Mouse (Mus musculus) CD4-positive, CD25-positive, alpha-beta regulatory T cell, adult 4 months (primary cell): ENCODE measurements around the gene Eef2k. TPM values are rescaled to one million over a fixed set of nuclear protein-coding genes. Genes with fewer than 3 reads are reported as not detected.
A peak's percentile ranks its signal among the peaks of the same experiment; 100 is the strongest.

Experiments
- ATAC-seq: one replicate; pipeline ENCODE4 v1.8.0; 2017
- polyA plus RNA-seq, 2 experiments: library from polyadenylated mRNA; unstranded; fragments of 100-300 nt; shearing (Covaris generic); gene quantifications; one replicate each; pipeline ENCODE4 v1.2.1; 2017

The Eef2k gene
- polyA plus RNA-seq: 1 to 10 TPM; 5.6 to 6.0 TPM

DNA sequence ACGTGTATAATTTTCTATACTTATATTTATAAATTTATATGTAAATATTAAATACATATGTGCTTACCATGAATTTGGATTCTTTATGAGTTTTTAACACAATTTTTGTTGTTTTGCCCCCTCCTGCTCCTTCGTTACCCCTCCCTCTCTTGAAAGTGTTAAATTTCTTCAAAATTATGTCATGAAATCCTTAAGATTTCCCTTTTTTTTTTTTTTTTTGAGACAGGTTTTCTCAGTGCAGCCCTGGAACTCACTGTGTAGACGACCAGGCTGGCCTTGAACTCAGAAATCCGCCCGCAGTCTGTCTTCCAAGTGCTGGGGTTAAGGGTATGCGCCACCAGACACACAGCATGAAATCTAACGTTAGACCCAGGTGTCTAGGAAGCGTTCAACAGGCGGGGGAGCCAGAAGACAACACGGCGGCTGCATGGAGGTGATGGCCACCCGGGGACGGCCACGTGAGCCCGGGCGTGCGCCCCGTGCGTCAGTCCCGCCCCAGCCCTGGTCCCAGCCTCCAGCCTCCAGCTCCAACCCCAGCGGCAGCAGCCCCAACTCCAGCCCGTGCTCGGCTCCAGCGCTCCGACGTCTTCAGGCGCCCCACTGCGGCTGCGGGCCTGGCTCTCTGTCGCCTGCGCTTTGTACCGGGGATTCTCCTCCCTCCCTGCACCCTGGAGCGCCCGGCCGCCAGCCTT lies at the start of gene Eef2k:
Eef2k (plus strand) TSS at position 487 of the 692 bp plus-strand sequence.
- peak; percentile 82 for ATAC-seq

DNA sequence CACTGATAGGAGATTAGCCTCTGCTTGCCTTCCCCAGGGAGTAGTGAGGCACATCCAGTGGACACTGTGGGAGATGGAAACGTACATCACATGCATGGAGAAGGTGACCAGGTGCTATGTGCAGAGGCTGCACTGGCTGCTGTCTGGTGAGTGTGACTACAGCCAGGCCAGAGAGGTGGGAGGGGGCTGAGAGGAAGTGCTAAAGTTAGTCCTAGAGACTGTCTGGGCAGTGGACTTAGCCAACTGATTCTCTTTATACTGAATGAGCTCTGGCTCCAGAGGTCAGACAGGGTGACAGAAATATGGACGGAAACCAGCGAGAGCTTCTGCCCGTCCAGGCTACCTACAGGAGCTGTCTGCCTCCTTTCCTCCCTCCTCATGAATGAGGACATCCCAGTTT lies 47.1 kb upstream of the Eef2k start:
- no peak for ATAC-seq

DNA sequence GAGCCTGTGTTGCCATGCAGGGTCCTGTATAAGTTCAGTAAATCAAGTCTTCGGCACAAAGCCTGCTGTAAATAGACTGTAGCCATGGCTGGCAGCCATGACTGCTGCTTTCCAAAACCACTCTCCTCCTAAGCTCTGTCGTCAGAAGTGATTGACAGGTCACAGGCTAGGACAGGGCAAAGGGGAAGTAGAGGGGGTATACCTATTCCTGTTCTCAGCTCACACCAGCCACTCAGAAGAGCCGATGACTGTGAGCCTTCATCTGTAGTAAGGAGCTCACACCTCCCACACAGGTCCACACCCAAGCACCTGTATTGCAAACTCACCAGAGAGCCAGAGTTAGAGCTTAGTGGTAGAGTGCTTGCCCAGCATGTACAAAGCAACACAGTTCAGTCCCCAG lies 46.3 kb upstream of the Eef2k start:
- ATAC-seq: no peak

DNA sequence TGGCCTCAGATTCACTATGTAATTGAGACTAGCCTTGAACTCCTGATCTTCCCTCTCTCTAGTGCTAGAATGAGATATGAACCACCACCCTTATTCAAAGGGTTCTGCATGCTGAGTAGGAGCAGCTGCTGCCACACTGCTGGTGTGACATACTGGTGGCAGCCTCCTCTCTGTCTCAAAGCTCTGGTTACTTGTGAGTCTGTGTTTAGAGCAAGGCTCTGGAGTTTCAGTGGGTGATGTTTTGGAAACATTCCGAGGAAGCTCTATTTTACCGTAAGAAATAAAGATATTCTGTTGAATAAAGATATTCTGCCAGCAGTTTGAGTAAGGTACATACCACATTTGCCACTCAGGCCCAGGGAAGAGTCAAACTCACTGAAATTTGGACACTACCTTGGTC lies 39.4 kb upstream of the Eef2k start:
- ATAC-seq: no peak

DNA sequence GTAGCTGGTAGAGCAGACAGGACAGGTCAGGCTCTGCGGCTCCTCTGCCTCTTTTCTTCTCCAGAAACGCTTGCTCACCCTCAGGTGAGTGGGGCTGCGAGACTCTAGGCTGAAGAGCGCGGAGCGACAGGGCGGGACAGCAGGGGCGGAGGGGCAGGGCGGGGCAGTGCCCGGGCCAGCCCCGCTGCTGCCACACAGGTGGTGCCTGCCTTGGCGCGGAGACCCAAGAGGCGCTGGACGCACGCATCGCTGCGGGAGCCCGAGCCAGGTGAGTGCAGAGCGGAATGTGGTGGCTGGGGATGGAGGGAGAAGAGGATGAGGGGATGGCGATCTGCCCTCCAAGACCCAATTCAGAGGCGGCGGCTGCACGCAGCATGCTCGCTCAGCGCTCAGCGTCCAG lies 32.9 kb upstream of the Eef2k start:
- no peak for ATAC-seq

DNA sequence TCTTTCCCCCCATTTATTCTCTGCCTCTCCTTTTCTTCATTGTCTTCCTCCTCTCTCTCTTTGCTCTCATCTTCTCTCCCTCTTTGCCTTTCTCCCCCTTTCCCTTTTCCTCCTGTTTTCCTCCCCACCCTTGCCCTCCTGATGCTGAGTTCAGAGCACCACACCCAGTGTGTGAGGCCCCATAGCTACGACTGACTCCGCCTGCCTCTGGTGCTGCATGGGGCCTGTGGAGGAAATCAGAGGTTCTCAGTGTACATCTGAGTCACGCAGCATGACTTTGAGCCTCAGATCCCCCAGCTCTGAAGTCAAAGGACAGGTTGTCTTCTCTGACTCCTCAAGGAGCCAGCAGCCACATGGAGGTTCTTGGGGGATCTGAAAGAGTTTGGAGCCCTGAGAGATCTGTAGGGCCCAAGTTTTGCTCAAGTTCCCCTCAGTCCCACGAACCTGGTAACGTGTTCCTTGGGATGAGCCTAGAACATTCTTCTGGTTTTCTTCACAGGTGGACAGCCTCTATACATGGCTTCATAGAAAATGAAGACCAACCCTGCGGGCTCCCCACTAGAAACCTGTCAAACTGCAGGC lies 30.7 kb upstream of the Eef2k start, which contains the start of gene Gm5737:
Gm5737 (plus strand) TSS at position 532 of the 582 bp plus-strand sequence.
- no peak for ATAC-seq

DNA sequence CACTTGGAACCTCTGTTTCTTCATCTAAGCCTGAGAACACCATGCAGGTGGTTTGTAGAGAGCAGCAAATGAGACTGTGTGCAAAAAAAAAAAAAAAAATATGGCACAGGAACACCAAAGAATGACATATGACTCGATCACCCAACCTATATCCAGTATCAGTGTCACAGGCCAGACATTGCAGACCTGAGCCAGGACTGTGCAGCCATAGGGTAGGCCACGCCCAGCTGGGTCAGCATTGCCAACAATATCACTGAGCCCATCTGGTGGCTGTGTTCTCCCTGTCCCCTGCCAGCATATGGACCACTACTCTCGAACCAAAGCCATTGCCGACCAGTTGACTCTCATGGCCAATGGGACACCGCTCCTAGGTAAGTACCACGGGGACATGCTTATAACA lies 25.1 kb upstream of the Eef2k start:
- ATAC-seq: no peak

DNA sequence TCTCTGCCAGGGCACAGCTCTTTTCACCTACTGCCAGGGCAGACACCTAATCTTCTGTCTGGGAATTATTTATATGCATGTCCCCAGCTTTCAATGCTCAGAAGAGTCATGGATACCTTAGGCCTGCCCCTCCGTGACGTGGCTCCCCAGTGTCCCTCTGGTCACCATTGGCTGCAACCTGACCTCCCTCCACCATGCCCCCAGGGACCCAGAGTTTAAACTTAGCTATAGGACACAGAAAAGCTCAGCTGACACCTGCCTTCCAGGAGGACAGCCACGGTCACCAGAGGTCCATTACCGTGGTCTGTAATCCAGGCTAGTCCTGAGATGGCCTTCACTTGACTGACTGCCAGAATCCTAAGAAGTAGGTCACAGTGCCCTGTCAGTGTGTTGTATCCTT lies 23.2 kb upstream of the Eef2k start:
- ATAC-seq: no peak

DNA sequence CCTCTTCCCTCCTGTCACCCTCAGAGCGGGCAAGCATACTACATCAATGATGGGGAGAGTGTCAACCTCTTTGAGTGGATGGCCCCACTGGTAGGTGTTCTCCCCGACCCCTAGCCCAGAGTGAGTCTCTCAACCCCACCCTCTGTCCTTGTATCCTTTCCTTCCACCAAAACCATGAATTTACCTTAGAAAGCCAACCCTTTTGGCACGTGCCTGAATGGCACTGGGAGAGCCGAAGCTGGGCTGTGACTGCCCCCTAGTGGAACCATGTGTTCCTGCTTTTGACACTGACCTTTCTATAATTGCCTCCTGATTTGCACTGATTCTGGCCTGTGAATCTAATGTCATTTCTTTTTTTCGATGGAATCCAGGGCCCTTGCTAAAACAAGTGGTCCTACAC lies 19.4 kb upstream of the Eef2k start:
- ATAC-seq: peak; percentile 90

DNA sequence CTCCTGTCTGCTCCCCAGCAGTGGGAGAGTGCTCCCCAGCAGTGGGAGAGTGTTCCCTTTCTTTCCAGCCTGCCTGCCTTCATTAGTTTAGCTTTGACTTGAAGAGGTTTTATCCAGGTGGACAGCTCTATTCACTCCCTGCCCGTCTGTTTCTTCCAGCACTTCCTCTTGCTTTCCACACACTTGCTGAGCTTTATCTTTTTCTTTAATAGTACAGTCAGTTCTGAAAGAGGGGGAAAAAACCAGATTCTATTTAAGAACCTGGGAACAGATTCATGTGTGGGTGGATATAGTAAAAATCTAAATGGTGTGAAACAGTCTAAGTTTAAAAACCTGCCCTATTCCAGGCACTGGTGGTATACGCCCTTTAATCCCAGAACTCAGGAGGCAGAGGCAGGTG lies 17.5 kb upstream of the Eef2k start:
- no peak for ATAC-seq

DNA sequence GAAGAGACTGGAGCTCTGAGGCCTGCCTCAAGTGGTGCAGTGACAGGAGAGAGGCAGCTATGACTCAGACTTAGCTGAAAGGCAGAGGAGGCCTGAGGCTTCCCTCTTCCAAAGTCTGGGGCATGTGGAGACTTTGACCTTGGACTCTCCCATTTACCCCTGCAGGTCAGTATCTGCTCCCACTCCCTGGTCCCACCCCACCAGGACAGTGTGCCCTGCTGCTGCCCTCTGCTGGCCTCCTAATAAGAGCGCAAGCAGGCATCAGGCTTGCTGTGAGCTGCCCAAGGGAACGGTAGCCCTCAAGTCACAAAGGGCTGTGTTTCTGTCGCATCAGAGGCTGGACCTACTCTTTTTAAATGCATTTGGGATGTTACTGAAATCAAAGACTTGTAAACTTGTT lies 16.2 kb upstream of the Eef2k start:
- no peak for ATAC-seq

DNA sequence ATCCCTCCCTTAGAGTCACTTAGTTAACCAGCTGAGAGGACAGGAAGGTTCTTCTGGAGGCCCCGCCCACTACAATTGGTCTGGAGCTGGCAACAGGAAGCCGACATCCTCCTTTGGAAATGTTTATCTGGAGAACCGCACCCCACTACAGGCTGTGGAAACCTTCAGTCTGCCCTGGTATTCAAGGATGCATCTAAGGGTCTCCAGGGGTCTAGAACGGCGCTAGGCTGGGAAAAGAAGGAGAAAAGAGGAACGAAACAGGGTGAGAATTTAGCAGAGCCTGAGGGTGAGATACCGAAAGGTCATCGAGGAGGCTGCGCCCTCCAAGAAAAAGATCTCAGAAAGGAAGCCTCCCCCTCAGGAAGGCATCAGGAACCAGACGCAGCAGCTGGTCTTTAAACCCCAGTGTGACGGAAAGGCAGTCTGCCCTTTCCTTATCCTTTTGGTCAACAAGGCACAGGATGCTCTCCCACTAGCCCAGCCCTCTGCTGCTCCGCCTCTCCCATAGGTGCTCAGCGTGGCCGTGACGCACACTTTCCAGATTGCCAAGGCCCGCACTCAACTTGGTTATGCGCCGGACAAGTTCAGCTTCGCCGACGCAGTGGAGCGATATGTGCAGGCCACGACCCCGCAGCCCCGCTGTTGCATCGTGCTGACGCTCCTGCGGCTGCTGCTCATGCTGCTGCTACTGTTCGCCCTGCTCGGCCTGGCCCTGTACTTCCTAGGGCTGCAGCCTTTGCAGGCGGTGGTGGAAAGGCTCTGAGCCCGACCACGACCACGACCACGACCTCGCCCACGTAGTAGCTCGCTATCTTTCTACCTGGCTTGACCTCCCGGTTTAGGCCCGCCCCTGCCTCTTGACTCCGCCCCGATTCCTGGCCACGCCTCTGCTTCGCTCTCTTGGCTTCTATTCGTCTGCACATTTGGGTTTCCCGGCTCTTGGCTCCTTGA lies 11.9 kb upstream of the Eef2k start:
- peak; percentile 34 for ATAC-seq

DNA sequence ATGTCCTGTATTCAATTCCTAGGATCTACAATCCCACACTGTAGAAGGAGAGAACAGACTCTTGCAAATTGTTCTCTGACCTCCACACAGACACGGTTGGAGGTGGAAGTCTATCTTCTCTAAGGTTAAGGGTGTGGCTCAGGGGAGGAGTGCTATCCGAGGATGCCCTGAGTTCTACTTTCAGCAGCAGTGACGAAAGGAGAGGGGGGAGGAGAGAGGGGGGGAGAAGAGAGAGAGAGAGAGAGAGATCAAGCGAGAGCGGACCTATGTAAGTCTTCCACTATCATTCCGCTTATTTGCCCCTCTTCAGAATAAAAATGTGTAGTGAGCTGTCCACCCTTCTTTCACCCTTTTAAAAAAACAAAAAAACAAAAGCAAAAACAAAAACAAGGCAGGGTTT lies 8.2 kb upstream of the Eef2k start:
- ATAC-seq: peak; percentile 21

DNA sequence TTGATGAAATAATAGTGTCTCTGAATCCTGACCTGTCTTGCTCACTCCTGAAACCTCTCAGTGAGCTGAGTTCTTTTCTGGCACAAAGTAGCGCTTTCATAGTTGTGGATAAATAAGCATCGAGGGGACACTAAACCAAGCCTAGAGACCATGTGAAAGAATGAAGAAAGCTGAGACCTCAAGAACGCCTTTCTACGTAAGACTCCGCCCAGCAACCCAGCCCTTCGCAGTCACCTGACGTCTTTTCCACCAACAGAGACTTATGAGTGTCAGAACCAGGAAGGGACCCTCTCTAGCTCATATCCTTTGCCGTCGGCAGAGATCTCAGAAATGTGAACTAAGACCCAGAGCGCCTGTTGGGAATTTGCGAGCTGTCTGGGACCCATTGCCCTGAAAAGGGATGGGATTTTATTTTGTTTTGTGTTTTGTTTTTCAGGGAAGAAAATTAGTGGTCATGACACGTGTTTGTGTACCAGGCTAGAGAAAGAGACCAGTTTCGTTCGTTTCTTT lies 7.7 kb upstream of the Eef2k start:
- peak; percentile 81 for ATAC-seq

DNA sequence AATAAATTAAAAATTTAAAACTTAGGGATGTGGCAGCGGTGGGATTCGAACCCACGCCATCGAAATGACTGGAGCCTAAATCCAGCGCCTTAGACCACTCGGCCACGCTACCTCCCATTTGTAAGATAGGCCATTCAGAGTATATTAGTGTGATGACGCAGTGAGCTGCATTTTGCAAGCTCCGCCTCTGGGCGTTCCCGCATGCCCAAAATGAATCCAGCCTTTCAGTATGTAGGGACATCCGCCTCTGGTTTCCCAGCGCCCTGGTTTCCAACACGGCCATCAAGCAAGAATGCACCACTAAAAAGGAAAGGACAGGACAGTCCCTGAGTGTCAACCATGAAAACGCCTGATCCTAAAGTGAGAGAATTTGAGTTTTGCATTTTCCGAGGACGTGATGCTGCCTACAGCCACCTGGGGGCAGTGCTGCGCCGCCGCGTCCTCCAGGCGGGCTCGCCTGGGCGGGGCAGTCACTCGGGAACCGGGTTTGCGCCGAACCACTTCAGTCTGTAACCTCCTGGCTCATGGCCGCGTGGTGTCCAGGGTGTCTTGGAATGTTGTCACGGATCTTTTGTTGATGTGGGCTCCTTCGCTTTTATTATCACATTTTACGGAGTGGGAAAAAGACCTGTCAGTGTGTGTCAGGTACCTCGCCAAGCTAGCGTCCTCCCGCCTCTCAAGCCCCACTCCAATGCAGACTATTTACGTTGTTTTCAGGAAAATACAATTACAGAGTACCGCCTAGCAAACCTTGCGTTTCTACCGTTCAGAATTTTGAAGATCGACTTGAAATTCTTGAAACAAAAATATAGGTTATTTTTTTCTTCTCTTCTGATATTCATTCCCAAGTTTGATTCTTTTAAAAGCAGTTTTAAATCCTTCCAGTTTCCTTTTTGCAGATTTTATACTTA lies 6.9 kb upstream of the Eef2k start:
- ATAC-seq: peak; percentile 69

DNA sequence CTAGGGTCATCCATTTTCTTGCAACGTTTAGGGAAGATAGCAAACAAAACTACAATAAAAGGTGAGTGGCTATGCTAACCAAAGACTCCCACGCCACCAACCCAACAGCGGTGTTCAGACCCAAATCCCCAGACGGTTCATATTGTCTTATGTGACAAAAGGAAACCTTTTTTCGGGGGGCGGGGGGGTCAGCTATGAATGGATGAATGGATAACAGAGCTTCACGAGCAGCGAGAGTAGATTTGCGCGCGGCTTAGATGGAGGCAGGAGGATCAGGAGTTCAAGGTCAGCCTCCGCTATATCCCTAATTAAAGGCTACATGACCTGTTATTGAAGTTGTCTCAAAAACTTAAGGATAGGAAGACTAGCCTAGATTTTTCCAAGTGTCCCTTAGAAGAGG lies 6.3 kb upstream of the Eef2k start:
- no peak for ATAC-seq

DNA sequence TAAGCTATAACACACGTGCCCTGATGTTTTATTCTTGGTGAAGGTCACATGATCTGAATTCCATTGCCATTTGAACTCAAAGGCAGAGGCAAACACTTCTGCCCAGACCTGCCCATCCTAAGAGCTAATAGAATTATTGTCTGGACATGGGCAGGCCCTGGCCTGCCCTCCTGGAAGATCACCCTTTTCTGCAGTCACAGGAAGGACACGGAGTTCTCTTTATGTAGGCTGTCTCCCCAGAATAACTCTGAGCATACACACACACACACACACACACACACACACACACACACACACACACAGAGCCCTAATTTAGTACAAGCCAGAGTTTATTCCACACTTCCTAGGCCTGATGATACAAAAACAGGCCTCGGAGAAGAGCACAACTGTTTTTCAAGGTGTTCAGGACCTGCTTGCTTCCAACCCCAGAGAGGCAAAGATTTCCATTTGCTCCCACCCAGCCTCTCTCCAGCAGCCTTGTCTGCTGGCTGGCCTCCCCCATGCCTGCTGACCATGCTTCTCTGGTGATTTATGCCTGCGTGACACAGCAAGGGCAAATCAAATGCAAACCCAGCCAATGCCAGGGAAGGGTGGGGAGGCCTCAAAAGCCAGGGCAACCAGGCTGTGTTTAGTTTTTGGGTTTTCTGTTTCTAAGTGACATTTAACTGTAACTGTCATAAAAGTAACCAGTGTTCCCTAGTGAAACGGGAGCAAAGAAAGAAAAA lies 4.0 kb upstream of the Eef2k start:
- no peak for ATAC-seq

DNA sequence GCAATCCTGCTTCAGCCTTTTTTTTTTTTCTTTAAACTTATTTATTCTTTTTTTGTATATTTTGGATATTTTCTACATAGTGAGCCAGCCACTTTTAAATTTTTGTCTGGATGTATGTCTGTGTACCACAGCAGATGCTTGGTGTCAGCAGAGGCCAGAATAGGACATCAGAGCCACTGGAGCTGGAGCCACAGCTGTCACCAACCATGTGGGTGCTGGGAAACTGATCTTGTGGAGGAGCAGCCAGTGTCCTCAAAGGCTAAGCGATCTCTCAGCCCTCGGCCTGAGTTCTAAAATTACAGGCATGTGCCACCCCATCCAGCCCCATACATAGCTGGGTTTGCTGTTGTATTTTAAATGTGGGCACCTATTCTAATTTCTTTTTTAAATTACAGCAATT lies 2.8 kb upstream of the Eef2k start:
- ATAC-seq: no peak

DNA sequence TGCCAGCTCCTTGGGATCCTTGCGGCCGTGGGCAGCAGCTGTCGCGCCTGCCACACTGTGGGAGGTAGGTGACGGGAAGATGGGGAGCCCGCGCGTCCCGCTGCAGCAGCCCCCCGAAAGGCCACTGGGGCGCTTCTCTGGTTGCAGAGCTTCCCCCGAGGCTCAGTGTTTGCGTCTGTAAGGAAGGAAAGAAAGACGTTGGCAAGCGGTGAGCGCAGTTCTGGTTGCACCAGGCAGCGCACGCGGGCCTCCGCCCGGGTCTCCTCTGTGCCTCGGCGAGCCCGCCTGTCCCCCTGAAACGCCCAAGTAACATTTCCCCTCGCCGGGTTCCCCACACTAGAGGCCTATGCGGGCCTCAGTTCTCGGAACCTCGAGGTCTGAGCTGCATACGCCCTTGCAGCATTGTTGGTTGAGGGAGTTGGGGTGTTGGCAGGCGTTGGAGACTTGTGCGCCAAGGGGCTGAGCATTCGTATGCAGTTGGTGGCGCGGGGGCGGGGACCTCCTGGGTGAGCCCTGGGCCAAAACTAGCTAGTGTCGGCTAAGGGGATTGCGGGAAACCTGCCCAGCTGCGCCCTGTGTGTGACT lies 498 bp downstream of the Eef2k start:
- ATAC-seq: peak; percentile 54

DNA sequence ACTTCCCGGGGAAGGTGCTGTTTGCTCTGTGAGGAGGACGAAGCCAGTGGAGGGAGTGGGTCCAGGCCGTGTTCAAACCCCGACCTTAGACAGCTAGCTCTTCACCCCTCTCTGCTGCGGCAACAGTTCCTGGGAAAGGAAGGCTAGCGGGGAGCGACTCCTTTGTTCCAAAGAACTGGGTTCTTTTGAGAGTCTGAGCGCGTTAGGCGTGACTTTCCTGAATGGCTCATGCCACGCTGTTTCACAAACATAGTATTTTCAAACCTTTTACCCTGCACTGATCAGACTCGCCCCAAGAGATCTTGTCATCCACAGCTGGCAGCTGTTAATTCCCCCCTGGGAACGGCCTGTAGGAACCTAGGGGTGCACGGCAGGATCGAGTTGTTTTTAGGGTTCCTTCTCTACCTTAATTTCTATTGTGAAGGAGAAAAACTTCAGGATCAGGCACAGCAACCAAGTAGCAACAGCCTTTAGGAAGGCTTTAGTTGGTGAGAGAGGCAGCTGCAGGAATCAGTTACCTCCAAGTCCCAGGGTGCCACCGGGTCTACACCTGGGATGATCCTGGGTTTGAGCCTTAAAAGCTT lies 1.3 kb downstream of the Eef2k start:
- ATAC-seq: no peak

DNA sequence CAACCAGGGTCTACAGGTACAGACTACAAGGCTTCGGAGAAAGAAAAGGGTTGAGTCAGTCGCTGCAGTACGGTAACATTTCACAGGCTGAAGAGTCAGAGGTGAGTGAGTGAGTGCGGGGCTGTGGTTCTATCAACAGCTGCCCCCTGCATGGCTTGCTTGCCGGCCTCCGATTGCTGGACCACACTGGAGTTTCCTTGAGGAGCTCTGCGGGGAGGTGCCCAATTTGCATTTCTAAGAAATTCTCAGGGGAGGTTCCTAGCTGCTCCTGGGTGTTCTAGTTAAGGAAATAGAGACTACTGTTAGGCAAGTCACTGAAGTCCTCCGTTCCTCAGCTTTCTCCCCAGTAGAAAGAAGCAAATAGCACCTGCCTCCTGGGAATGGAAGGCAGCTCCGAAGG lies 2.1 kb downstream of the Eef2k start:
- ATAC-seq: no peak
